Mouse (Mus musculus): Measurements from ENCODE around the gene Ass1.
A peak's percentile ranks its signal among the peaks of the same experiment; 100 is the strongest.

Ass1 gene

DNA sequence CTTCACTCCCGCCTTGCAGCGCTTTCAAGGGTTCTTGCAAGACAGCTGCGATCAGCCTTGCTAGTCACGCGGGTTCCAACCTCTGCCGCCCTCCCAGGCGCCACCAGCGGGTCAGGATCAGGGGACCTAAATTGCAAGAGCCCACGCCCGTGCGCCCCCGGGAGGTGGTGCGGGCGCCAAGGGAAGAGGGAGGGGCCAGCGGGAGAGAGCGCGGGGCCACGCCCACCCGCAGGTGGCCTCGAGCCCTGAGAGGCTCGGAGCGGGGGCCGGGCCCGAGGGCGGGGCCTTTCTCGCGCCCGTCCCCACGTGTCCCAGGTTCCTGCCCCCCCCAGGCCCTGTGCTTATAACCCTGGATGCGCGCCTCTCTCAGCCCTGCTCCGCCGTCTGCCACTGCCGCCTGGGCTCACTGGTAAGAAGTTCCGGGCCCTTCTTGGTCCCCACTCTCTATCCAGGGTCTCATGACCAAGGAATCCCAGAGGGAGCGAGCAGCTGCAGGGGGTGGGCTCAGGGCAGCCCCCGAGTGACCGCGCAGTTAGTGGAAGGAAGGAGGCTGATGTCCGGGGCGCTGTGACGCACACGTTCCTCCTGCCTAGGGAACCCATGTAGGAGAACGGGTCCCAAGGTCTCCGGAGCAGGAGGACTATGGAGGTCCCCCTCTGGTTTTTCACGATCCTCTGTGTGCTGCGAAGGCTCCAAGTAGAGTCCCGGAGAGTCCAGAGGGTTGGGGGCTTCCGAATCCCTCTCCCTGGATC, at the start of gene Ass1:
Gene Ass1 (plus strand): TSS at position 277 of the 752 bp plus-strand sequence.
- peak; percentile 99 for DNase-seq (ENCODE audit: low read depth, low spot score)

DNA sequence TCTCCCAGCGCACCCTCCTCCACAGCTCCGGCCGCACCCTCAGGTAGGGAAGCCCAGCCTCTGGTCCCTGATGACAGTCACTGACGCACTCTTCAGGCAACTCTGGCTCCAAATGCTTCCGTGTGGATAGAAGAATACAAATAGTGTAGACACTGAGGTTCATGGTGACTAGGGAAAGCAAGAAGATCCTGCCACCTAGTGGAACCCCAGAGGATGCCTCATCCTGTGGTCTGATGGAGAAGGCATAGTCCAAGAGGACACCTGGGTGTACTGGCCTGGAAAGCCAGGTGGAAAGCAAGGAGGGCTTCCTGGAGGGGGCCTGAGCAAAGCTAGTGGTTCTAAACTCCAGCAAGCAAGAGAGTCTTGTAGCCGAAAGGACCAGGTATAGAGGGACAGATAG, 49.1 kb upstream of the Ass1 start:
- peak; percentile 44 for DNase-seq (ENCODE audit: low read depth, low spot score)

DNA sequence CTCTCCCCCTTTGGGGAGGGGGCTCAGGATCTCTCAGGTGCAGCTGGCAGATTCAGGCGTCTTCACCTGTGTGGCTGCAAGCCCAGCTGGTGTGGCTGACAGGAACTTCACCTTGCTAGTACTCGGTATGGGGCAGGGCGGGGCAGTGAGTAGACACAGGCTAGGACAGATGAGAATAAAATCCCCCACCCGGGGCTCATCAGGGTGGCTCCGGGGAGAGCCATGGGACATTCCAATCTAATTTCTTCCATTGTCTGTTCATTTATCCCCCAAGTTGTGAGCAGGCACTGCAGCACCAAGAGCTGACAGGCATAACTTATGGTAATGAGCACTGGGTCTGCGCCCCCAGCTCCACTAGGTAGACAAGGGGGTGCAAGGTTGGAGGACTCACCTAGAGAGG, 47.4 kb upstream of the Ass1 start:
- DNase-seq (ENCODE audit: low read depth, low spot score), result peak; percentile 58

DNA sequence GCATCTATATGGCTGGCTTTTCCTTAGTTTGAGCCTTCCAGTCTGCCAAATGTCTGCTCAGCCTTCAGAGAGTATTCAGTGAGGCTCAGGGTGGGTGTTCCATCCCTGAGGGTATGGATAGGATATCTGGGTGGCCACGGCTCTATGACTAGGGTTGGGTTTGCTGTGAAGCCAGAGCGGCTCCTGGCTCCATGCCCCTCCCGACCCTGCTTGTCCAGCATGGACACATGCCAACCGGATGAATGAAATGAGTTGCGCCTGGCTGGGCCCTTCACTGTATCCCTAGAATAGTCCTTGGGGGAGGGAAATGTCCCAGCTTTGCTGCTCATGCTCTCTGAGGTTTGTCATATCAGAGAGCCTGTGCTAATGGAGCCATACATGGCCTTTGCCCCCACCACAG, 38.5 kb upstream of the Ass1 start:
- no peak for DNase-seq (ENCODE audit: low read depth, low spot score)

DNA sequence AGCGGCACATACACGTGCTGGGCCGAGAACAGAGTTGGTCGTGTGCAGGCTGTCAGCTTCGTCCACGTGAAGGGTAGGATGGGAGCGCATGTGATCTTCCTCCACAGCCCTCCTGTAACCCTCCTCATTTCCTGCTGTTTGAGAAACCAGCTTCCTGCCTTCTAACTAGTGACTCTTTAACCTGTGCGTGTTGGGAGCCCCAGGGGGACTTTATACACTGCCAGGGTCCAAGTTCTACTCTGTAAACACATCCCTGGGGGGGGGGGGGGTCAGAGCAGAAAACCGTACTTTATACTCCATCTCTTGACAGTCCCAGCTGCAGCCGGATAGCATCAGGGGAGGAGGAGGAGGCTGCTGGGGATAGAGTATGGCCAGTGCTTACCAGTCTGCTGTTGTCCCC, 35.3 kb upstream of the Ass1 start:
- DNase-seq (ENCODE audit: low read depth, low spot score), result no peak

DNA sequence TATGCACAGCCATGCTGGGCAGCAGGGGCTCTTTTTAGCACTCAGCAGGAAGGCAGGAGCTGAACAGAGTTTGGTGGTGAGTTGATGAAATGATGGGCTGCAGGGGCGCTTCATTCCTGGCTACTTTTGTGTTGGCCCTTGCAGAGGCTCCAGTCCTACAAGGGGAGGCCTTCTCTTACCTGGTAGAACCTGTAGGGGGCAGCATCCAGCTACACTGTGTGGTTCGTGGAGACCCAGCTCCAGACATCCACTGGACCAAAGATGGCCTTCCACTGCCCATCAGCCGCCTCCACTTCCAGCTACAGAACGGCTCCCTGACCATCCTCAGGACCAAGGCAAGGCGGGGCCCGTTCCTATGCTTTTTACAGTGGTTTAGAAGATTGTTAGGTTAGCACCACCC, 34.4 kb upstream of the Ass1 start:
- DNase-seq (ENCODE audit: low read depth, low spot score), result peak; percentile 64

DNA sequence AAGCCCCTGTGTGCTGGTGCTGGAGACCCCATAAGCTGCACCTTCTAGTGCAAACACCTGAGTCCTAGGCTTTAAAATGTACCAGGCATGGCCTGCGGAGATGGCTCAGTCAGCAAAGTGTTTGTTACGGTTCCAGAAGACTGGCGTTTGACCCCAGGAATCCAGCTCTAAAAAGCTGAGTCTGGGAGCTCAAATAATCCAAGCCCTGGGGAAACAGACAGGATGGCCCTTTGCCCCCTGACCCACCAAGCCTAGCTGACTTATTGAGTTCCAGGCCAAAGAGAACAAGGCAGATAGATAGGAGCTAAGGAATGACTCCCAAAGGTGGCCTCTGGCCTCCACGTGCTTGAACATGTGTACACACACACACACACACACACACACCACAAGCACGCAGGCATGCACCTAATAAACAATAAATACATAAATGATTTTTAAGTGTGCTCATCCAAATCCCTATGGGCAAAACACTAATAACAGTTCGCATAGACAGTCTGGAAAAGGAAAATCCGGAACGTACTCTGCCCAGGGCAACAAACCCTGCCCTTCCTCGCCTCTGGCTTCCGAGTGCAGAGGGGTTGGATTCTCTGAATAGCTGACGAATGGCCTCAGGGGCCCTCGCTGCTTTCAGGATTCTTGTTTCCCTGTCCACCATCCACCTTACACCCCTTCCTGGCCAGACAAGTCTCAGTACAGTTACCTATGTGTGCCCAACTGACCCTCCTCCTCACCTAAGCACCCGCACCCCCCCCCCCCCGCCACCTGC, 32.3 kb upstream of the Ass1 start:
- no peak for DNase-seq (ENCODE audit: low read depth, low spot score)

DNA sequence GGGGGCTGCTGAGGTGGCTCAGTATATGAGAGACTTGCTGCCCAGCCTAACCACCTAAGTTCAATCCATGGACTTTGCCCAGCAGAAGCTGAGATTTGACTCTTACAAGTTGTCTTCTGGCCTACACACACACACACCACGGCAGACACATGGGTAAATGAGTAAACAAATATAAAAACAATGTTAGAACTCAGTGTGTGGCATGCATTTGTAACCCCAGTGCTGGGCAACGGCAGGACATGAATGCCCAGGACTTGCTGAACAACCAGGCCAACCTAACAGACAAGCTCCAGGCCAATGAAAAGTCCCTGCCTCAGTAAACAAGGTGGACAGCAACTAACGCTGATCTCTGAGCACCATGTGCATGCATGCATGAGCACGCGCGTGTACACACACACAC, 30.4 kb upstream of the Ass1 start:
- DNase-seq (ENCODE audit: low read depth, low spot score), result no peak

DNA sequence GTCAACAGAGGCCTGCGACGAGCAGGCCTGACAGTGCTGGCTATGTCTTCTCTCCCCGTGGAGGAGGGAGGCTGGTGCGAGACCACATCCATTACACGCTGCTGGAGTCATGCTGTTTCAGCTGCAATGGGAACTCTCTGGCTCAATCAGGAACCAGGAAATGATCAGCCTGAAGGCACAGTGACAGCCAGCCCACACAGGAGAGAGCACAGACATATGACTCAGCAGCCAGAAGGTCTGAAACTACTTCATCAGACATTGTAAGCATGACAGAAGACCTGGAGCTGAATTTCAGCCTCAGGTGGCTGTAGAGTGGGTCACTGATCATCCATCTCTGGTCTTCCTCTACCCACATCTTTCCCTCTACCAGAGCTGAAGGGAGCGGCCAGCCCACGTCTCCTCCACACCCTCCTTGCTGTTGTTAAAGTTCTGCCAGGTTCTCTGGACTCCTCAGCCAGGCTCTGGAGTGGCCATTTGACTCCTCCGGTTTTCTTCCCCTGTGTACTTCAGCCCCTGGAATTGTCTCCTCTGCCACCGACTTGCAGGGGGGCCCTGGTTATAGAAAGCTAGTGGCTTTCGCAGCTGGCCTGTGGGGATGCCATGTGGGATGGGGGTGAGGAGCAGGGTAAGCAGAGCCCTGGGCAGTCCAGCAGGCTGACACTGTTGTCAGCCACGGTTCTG, 27.4 kb upstream of the Ass1 start:
- peak; percentile 60 for DNase-seq (ENCODE audit: low read depth, low spot score)

DNA sequence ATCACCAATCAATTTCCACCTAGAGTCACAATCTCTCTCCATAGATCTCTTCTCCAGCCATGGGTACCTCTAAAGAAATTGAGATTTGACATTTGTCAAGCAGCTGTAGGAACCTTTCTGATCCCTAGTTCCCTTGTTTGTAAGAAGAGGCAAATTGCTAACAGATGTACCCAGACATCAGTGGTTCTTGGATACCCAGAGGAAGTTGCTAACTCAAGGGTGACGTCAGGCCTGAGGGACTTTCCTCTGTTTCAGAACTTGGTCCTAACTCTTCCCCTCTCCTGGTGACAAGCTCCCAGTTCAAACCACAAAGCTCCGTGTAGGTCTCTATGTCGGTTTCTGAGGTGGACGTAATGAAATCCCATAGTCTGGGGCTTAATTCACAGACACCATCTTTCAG, 24.0 kb upstream of the Ass1 start:
- no peak for DNase-seq (ENCODE audit: low read depth, low spot score)

DNA sequence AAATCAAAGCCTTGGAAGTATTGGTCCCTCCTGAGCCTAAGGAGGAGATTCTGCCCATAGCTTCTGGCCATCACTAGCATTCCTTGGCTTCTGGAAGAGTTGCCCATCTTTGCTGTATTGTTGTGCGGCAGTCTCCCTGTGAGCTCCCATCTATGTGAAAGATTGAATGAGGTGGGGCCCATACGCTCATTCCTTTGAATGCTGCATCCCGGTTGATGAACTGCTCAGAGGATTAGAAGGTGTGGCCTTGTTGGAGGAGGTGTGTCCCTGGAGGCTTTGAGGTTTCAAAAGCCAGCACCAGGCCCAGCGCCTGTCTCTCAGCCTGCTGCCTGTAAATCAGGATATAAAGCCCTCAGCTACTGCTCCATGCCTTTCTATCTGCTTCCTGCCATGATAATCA, 23.6 kb upstream of the Ass1 start:
- DNase-seq (ENCODE audit: low read depth, low spot score), result peak; percentile 77

DNA sequence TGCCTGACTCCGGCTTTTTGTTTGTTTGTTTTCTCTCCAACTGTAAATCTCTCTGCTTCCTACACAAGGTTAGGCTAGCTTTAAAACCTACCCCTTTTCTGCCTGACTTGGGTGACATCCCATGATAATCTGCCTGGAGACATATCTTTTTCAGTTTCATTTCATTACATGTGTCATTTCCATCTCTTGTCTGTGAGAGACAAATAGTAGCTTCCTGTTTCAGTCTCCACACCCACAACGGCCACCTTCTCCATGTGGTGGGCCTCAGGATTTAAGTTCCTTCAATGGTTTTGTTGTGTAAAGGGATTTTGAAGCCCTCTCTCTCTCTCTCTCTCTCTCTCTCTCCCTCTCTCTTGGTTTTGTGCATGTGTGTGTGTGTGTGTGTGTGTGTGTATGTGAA, 22.5 kb upstream of the Ass1 start:
- DNase-seq (ENCODE audit: low read depth, low spot score), result no peak

DNA sequence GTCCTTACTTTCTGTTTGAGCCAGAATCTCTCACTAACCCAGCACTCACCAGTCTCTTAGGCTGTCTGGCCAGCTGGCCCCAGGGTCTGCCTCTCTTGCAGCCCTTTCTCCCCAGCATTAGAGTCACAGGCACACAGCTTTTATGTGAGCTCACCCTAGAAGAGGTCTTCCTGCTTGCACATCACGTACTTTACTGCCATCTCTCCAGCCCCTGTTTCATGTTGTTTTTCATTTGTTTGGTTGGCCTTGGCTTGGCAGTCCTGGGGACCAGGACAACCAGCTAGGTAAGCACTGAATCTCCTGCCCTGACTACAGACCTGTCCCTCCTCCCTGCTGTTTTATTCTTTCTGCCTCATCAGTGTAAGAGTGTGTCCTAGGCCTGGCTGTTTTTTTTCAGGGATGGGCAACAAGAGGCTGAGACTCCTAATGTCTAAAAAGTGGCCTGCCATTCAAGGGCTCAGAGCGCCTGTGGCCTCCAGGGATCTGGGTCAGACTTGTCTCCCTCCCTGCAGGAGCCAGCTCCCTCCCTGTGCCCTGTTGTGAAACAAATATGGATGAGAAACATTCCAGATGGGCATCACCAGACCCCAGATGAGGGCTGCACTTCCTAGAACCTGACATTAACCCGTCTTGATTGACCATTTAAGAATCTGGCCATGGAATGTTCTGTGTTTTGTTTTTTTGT, 21.1 kb upstream of the Ass1 start:
- DNase-seq (ENCODE audit: low read depth, low spot score), result no peak

DNA sequence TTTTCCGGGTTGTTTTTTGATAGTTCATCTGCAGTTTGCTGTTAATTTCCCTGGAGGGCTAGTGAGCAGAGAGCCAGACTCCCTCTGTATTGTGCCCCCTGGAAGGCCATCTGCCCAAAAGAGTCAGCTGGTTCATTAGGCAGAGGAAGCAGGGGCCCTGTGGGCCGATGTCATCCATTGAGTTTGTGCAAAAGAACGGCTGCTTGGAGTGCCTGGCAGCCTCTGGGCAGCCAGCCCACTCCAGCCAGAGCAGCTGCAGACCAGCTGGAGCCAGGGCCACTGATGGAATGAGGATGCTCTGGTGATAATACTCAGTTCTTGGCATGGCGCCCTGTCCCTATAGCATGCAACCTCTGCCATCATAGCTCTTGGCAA, 20.6 kb upstream of the Ass1 start:
- DNase-seq (ENCODE audit: low read depth, low spot score), result no peak

DNA sequence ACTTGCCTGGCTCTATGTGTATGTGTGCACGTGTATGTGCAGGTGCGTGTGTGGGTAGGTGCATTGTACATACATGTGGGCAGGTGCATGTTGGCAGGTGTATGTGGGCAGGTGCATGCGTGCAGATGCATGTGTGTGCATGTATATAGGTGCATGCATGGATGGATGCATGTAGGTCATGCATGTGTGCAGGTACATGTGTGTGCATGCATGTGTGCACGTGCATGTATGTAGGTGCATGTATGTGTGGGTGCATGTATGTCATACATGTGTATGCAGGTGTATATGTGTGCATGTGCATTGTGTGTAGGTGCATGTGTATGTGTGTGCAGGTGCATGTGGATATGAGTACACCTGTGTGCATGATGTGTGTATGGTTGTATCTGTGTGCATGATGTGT, 20.1 kb upstream of the Ass1 start:
- no peak for DNase-seq (ENCODE audit: low read depth, low spot score)

DNA sequence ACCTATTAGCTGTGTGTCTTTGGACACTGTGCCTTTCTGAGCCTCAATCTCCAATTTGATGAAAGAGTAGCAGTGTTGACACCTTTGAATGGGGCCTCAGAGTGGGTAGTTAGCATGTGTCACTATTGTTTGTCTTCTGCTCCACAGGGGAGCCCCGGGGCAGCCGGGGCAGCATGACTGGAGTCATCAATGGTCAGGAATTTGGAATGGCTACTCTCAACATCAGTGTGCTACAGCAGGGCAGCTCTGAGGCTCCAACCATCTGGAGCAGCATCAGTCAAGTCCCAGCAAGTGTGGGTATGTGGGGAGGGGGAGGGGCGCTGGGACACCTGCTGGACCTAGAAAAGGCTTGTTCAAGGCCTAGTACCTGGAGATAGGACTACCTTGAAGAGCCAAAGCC, 19.3 kb upstream of the Ass1 start:
- no peak for DNase-seq (ENCODE audit: low read depth, low spot score)

DNA sequence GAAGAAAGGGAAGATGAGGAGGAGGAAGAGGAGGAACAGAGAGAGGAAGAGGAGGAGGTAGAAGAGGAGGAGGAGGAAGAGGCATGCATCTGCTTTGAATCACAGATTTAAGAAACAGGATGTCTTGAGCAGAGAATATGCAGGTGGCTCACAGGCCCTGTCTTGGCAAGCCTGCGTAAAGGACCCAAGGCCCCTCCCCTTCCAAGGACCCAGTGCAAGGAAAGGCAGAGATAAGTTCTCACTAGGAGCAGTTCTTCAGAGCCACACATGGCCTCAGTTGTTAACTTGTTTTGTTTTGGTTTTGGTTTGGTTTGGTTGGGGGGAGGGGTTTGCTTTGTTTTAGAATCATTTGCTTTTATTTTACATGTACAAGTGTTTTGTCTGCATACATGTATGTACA, 18.5 kb upstream of the Ass1 start:
- DNase-seq (ENCODE audit: low read depth, low spot score), result no peak

DNA sequence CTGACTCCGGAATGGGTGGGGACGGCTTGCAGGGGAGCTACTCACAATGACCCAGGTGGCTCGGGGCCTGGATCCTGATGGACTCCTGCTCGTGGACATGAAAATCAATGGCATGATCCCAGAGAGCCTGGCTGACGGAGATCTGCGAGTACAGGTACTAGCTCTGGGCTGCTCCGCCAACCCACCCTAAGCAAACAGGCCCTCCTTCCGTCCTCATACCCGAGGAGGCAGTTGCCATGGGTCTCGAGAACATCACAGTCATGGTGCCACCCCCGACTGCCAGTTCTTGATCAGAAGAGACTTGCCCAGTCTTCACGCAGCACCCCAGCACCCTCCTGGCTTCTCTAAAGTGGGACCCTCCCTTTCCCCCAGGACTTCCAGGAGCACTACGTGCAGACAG, 17.0 kb upstream of the Ass1 start:
- DNase-seq (ENCODE audit: low read depth, low spot score), result no peak

DNA sequence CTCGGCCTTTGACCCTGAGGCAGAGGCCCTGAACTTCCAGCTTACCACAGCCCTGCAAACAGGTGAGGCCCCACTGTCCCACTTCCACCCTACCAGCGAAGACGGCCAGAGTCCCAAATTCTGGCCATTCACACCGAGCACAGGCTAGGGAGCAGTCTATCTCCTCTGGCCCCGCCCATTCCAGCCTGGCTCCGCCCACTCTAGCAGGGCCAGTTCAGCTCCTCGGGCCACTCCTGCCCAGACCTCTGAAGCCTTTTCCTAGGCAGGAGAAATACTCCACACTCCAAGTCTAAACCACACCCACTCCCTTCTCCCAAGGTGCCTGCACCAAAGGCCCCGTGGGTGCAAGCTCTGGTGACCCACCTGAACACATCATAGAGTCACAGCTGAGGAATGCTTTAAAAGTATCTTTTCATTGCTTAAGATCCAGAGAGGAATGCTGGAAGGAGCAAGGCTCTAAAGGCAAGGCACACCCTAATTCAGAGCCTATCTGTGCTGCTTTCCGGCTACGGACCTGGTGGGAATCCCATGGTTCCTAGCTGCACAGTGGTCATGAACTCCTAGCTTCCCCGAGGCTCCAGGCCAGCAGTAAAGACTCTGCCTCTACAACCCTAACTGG, 16.3 kb upstream of the Ass1 start:
- DNase-seq (ENCODE audit: low read depth, low spot score), result peak; percentile 91

DNA sequence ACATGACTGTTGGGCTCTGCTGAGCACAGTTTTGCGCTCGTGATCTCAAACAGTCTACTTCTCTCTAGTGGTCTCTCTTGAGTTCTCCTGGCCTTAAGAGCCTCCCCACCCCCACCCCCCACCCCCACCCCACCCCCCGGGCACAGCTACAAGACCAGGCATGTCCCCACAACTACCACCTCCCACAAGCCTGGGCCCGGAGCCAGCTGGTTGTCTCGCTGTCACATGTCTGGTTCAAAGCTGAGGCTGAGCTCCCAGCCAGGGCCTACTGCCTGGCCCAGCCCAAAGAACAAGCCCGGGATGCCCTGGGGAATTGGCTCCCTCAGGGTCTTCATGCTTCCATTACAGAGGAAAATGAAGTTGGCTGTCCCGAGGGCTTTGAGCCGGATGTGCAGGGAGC, 15.7 kb upstream of the Ass1 start:
- DNase-seq (ENCODE audit: low read depth, low spot score), result peak; percentile 79

DNA sequence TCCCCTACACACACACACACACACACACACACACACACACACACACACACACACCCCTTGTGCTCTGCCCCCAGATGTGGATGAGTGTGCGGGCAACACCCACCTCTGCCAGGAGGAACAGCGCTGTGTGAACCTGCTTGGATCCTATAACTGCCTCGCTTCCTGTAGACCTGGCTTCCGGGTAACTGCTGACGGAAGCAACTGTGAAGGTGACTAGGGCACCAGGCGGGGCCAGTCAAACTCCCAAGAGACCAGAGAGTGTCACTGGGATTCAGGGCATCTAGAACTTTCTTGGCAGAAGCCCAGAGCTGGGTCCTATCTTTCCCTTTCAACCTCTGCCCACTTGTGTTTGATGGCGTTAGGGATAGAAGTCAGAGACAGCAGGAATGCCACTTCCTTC, 14.6 kb upstream of the Ass1 start:
- DNase-seq (ENCODE audit: low read depth, low spot score), result no peak

DNA sequence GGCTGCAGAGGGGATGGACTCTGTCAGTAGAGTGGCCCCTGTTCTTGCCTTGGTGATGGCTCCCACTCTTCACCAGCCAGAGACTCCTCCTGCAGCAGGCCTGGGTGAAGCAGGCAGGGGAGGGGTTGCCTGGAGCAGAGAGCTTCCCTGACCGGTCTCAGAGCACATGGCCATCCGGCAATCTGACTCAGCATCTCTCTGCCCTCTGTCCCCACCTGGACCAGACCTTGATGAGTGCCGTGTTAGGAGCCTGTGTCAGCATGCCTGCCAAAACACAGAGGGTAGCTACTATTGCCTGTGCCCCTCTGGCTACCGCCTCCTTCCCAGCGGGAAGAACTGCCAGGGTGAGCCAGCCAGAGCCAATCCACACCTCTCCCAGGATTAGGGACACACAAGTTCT, 11.5 kb upstream of the Ass1 start:
- no peak for DNase-seq (ENCODE audit: low read depth, low spot score)

Data from ZHBTc4 (cell line).